Mouse (Mus musculus) bone marrow macrophage, adult 2 months (primary cell): ENCODE measurements around the gene Zmynd8.

Experiments
- CTCF ChIP-seq: IDR thresholded peaks from 2 replicates; pipeline ENCODE4 v1.5.1; 2012; ENCODE audit warnings: low read depth, mild to moderate bottlenecking, low read length, moderate library complexity
- POLR2A ChIP-seq: IDR thresholded peaks from 2 replicates; pipeline ENCODE4 v1.6.1; 2012; ENCODE audit warnings: mild to moderate bottlenecking, low read depth, low read length, borderline replicate concordance

- TF ChIP-seq CTCF (no peak), POLR2A (no peak)
Observed at GRCm38 (mm10) chr2:165886857-165887628, 11.8 kb downstream of the Zmynd8 start.
